Mouse (Mus musculus) embryonic facial prominence, embryonic 11.5 days (tissue): ENCODE measurements around the gene Enpp5. TPM values are rescaled to one million over a fixed set of nuclear protein-coding genes. Genes with fewer than 3 reads are reported as not detected.
A peak's percentile ranks its signal among the peaks of the same experiment; 100 is the strongest.

Source experiments
- ATAC-seq: fragments of 200-750 bp; cut with Nextera tagmentation; replicated peaks from 2 replicates; pipeline ENCODE4 v1.8.0; 2017; ENCODE audit warnings: low read depth; ENCODE audit not compliant: insufficient number of reproducible peaks, low FRiP score, low TSS enrichment
- DNase-seq: peaks from one replicate; pipeline ENCODE4 v3.0.0-alpha.2; 2015; ENCODE audit warnings: low spot score
- H3K27ac ChIP-seq: fragments of 300-500 bp; sonication (generic); replicated peaks from 2 replicates; pipeline ENCODE4 v1.5.1; 2014; ENCODE audit warnings: mild to moderate bottlenecking, low read depth, low read length, control low read depth
- H3K27me3 ChIP-seq: fragments of 300-500 bp; sonication (generic); 2 replicates; pipeline ENCODE4 v1.6.1; 2014; ENCODE audit warnings: mild to moderate bottlenecking, low read length, moderate library complexity, mixed read lengths; ENCODE audit not compliant: control insufficient read depth, insufficient read depth
- H3K36me3 ChIP-seq: fragments of 300-500 bp; sonication (generic); replicated peaks from 2 replicates; pipeline ENCODE4 v1.6.1; 2014; ENCODE audit warnings: low read depth, mild to moderate bottlenecking, low read length, moderate library complexity, mixed read lengths; ENCODE audit not compliant: control insufficient read depth, insufficient read depth
- H3K4me1 ChIP-seq: fragments of 300-500 bp; sonication (generic); 2 replicates; pipeline ENCODE4 v1.6.1; 2014; ENCODE audit warnings: low read length, mixed read lengths; ENCODE audit not compliant: control insufficient read depth, insufficient read depth
- H3K4me2 ChIP-seq: fragments of 300-500 bp; sonication (generic); 2 replicates; pipeline ENCODE4 v1.6.1; 2014; ENCODE audit warnings: low read depth, mild to moderate bottlenecking, control low read depth, low read length, moderate library complexity
- H3K4me3 ChIP-seq: fragments of 300-500 bp; sonication (generic); 2 replicates; pipeline ENCODE4 v1.5.1; 2014; ENCODE audit warnings: low read depth, low read length, control low read depth
- H3K9ac ChIP-seq: fragments of 300-500 bp; sonication (generic); replicated peaks from 2 replicates; pipeline ENCODE4 v1.6.1; 2014; ENCODE audit warnings: mild to moderate bottlenecking, control low read depth, low read length
- H3K9me3 ChIP-seq: fragments of 300-500 bp; sonication (generic); replicated peaks from 2 replicates; pipeline ENCODE4 v1.6.1; 2016; ENCODE audit warnings: mild to moderate bottlenecking, low read length, inconsistent platforms, mixed read lengths; ENCODE audit not compliant: control insufficient read depth
- whole genome bisulfite sequencing: fragments of 180-500 bp; shearing (Covaris S2); extraction: QIAGEN DNeasy Blood & Tissue Kit; methylation state at CpG from one replicate; pipeline ENCODE4 v1.1.7; 2014; 5-methylcytosine and 5-hydroxymethylcytosine counted together
- polyA plus RNA-seq: library from polyadenylated mRNA; unstranded; fragments of >200 nt; fragmentation: Nextera tagmentation; extraction: Ambion mirVana; gene quantifications from 2 replicates; pipeline ENCODE4 v1.2.1, GENCODE M21; 2014

The Enpp5 gene
- polyA plus RNA-seq, 1 experiment from 2014 or later = 8.2 TPM

DNA sequence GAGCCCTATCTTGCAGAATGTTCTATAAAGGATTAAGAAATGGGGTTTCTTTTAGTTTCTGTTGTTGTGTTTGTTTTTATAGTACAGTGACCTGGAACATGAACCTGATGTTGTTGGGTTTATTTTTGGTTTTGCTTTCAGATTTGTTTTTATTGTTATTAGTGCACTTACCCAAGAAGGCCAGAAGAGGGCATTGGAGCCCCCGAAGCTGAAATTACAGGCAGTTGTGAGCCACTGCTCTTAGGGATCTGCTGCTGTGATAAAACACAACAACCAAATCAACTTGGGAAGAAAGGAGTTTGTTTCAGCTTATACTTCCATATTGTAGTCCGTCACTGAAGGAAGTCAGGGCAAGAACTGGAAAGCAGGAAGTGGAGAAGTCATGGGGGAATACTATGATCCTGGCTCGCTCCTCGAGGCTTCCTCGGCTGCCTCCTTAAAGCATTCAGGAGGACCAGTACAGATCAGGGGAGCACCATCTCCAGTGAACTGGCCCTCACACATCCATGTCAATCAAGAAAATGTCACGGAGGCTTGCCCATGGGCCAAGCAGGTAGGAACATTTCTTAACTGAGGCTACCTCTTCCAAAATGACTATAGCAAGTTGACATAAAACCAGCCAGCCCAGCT lies 2.4 kb upstream of the Enpp5 start:
- no peak overlapping the region for H3K4me2 ChIP-seq
- ATAC-seq = no peak

DNA sequence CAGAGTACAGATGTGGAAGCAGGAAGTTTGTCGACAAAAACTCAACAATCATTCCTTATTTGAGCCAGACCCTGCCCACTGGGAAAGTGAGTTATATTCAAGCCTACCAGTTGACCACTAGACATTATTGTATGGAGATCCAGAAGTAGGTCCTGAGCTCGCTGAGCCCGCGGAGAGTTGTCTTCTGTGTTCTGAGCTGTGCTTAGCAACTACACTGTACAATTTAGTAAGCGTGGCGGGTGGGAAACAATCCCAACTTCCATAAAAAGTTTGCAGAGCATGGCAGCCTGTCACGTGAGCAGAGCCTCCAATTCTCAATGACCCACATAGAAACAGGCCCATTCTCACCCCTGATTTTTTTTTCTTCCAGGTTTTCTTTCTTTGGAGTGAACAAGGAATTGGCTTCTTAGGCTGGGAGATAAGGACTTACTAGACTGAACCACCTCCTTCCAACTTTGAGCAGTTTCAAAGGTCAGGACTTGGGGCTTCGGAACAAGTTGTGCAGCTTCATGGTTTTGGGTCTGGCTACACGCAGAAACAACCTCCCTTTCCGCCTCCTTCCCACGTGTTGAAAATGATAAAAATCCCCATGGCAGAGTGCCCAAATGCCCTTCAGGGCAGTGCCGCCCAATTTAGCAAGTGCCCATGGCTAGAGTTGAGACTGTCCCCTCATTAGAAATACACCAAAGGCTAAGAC lies 1.3 kb upstream of the Enpp5 start:
- DNase-seq = no peak
- no peak for ATAC-seq
- 82% methylated on average over 12 of the region's 12 CpGs for WGBS
- no peak overlapping the region for H3K27ac ChIP-seq
- no peak overlapping the region for H3K9ac ChIP-seq
- no peaks in the 10 kb centered on the region for H3K4me1 ChIP-seq
- no peaks in the 10 kb centered on the region for H3K36me3 ChIP-seq
- H3K27me3 ChIP-seq = no peaks in the 10 kb centered on the region
- no peak overlapping the region for H3K4me2 ChIP-seq
- no peaks in the 10 kb centered on the region for H3K9me3 ChIP-seq
- no peak overlapping the region for H3K4me3 ChIP-seq

More for the DNA sequence above, 2.4 kb upstream of the Enpp5 start:
- Histone ChIP-seq H3K27ac (no peak overlapping the region), H3K4me3 (no peak overlapping the region), H3K36me3 (no peaks in the 10 kb centered on the region), H3K4me1 (no peaks in the 10 kb centered on the region), H3K27me3 (no peaks in the 10 kb centered on the region), H3K9ac (no peak overlapping the region), H3K9me3 (no peaks in the 10 kb centered on the region)
- peak; percentile 59 for DNase-seq
- WGBS = 51% methylated on average over 6 of the region's 6 CpGs

DNA sequence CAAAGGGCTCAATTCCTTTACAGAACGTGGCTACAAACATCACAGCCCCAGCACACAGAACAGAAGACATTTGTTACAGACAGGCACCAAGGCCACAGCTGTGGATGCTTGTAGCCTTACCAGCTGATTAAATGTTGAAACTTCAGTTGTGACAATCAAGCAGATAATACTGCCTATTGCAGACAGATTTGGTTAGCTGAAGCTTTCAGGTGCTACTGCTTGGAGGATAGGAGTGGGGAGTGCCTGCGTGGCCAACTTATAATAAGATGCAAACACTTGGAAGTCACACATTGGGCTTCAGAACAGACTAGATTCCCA lies 811 bp upstream of the Enpp5 start:
- Histone ChIP-seq H3K9me3 (no peaks in the 10 kb centered on the region), H3K27ac (no peak overlapping the region), H3K4me1 (no peaks in the 10 kb centered on the region), H3K4me2 (no peak overlapping the region), H3K9ac (no peak overlapping the region), H3K4me3 (no peak overlapping the region), H3K36me3 (no peaks in the 10 kb centered on the region), H3K27me3 (no peaks in the 10 kb centered on the region)
- DNase-seq (no peak), ATAC-seq (no peak)
- 66% methylated on average over 2 of the region's 2 CpGs for WGBS

DNA sequence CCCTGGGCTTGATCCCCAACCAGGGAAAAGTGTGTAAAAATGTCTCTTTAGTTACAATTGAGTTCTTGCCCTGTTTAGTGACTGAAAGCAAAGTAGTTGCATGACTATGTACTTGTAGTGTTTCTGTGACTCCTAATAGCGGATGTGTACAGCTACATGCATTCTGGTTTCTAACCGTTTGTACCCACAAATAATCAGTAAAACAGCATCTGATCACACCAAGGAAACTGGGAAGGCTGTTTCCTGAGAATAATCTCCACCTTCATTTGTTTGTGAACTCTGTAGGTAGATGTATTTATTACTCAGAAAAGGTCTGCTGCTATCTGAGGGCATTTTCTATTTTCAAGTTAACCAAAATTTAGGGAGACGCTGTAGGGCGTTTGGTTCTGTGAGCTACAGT lies 4.5 kb downstream of the Enpp5 start:
- Histone ChIP-seq H3K36me3 (no peaks in the 10 kb centered on the region), H3K27ac (no peak overlapping the region), H3K4me3 (no peak overlapping the region), H3K9ac (no peak overlapping the region), H3K9me3 (no peaks in the 10 kb centered on the region), H3K4me1 (no peaks in the 10 kb centered on the region), H3K27me3 (no peaks in the 10 kb centered on the region), H3K4me2 (no peak overlapping the region)
- ATAC-seq = no peak
- WGBS = 89% methylated on average over 4 of the region's 4 CpGs
- DNase-seq = no peak

DNA sequence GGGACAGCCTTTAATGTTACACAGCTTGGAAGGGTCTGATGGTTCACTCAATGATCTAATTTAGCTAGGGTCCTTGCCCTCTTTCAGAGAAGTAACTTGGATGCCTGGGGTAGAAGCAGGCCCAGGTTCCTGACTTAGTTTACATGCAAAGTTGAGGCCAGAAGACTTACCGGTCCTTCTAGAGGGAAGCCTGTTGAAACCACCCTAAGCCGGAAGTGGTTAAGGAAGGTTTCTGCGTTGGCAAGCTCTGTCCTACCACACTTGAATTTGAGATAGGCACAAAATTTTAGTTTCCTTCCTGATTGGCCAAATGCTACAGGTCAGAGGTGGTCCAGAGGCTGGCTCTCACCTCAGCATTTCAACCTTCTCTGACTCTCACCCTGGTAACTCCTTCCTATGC lies 9.6 kb downstream of the Enpp5 start:
- ATAC-seq = no peak
- 91% methylated on average over 3 of the region's 3 CpGs for WGBS
- Histone ChIP-seq H3K4me2 (no peak overlapping the region), H3K9me3 (no peaks in the 10 kb centered on the region), H3K4me3 (no peak overlapping the region), H3K36me3 (no peaks in the 10 kb centered on the region), H3K9ac (no peak overlapping the region), H3K27ac (no peak overlapping the region), H3K4me1 (no peaks in the 10 kb centered on the region), H3K27me3 (no peaks in the 10 kb centered on the region)
- DNase-seq = no peak

DNA sequence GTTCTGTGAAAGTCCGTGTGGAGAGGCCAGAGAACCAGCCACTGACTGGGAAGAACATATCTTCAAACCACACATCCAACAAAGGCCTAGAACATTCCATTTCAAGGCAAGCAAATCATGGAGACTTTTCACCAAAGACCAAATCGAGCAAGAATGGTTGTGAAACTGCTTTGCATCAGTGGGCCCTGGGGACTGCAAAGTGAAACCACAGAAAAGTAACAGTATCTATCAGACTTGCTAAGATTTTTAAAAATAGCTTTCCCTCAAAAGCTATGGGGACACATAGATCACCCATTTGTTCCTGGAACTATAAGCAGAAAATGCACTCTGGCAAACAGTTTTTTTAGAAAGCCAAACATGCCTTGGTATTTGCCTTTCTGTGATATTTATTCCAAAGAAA lies 12.3 kb downstream of the Enpp5 start:
- no peak overlapping the region for H3K4me3 ChIP-seq
- no peak overlapping the region for H3K4me2 ChIP-seq
- H3K27ac ChIP-seq = no peak overlapping the region
- no peaks in the 10 kb centered on the region for H3K9me3 ChIP-seq
- H3K27me3 ChIP-seq = no peaks in the 10 kb centered on the region
- H3K9ac ChIP-seq = no peak overlapping the region
- H3K4me1 ChIP-seq = no peaks in the 10 kb centered on the region
- WGBS = 72% methylated on average over 2 of the region's 2 CpGs
- no peak for DNase-seq
- no peaks in the 10 kb centered on the region for H3K36me3 ChIP-seq
- ATAC-seq = no peak

DNA sequence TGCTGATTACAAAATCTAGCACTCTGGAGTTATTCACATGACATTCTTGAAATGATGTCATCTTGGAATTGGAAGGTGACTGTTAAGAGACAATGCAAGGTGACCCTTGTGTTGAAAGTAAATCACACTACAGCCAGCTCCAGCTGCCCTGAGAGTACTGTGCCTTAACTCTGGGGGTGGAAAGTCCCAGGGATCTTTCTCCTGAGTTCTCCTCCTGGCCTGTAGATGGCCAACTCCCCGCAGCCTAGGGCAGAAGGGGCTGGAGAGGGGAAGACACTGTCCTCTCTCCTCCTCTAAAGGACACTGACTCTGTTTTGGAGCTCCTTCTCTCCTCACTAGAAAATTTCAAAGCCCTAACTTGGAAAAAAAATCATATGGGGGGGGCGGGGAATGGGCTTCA lies 12.9 kb downstream of the Enpp5 start:
- DNase-seq = no peak
- no peak overlapping the region for H3K27ac ChIP-seq
- H3K9ac ChIP-seq = no peak overlapping the region
- no peak overlapping the region for H3K4me3 ChIP-seq
- no peaks in the 10 kb centered on the region for H3K4me1 ChIP-seq
- no peak for ATAC-seq
- 45% methylated on average over 2 of the region's 2 CpGs for WGBS
- no peaks in the 10 kb centered on the region for H3K36me3 ChIP-seq
- H3K4me2 ChIP-seq = no peak overlapping the region
- no peaks in the 10 kb centered on the region for H3K9me3 ChIP-seq
- H3K27me3 ChIP-seq = no peaks in the 10 kb centered on the region

DNA sequence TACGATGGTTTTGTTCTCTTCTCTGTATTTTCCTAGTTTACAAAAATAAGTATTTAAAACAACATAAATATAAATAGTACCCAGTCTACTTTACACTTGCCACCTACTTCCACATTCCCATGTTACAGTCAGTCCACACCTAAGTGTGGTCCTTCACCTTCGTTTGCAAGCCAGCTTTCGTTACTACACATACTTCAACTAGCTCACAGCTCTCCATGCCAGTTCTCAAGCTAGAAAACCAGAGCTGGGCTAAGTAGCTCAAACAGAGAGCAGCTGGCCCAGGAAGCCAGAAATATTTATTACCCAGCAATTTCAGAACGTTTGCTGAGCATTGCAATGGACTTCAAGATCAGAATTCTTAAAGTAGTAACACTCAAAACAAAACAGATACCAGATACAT lies 21.9 kb downstream of the Enpp5 start:
- Histone ChIP-seq H3K36me3 (no peaks in the 10 kb centered on the region), H3K4me1 (no peaks in the 10 kb centered on the region), H3K4me2 (no peak overlapping the region), H3K27ac (no peak overlapping the region), H3K27me3 (no peaks in the 10 kb centered on the region), H3K4me3 (no peak overlapping the region), H3K9me3 (no peaks in the 10 kb centered on the region), H3K9ac (no peak overlapping the region)
- ATAC-seq = no peak
- 76% methylated on average over 4 of the region's 4 CpGs for WGBS
- no peak for DNase-seq
